Mouse (Mus musculus) liver, postnatal 0 days (tissue): ENCODE data around the gene Mars. TPM values are rescaled to one million over a fixed set of nuclear protein-coding genes. Genes with fewer than 3 reads are reported as not detected.
"Not testable (repeated sequence)": the region's sequence is repeated elsewhere in the genome, so short reads cannot be mapped to it uniquely, and the experiment has no call there.

ENCODE experiments used
- ATAC-seq: fragments of 200-750 bp; cut with Nextera tagmentation; 2 replicates; pipeline ENCODE4 v1.8.0; 2017; ENCODE audit warnings: mild to moderate bottlenecking, moderate library complexity
- DNase-seq: peaks from one replicate; pipeline ENCODE4 v3.0.0-alpha.2; 2016
- H3K27ac ChIP-seq: fragments of 300-500 bp; sonication (generic); 2 replicates; pipeline ENCODE4 v1.5.1; 2014; ENCODE audit warnings: antibody characterized with exemption, moderate library complexity, mild to moderate bottlenecking, low read depth
- H3K27me3 ChIP-seq: fragments of 300-500 bp; sonication (generic); 2 replicates; pipeline ENCODE4 v1.6.1; 2014; ENCODE audit warnings: low read length, control low read depth, mixed read lengths; ENCODE audit not compliant: insufficient read depth
- H3K36me3 ChIP-seq: fragments of 300-500 bp; sonication (generic); replicated peaks from 2 replicates; pipeline ENCODE4 v1.6.1; 2014; ENCODE audit warnings: mild to moderate bottlenecking, control low read depth, low read length, moderate library complexity, mixed read lengths; ENCODE audit not compliant: insufficient read depth
- H3K4me1 ChIP-seq: fragments of 300-500 bp; sonication (generic); 2 replicates; pipeline ENCODE4 v1.6.1; 2014; ENCODE audit warnings: antibody characterized with exemption, mild to moderate bottlenecking, control low read depth; ENCODE audit not compliant: insufficient read depth
- H3K4me2 ChIP-seq: fragments of 300-500 bp; sonication (generic); 2 replicates; pipeline ENCODE4 v1.6.1; 2014; ENCODE audit warnings: low read depth, mild to moderate bottlenecking, low read length, moderate library complexity, mixed read lengths
- H3K4me3 ChIP-seq: fragments of 300-500 bp; sonication (generic); 2 replicates; pipeline ENCODE4 v1.5.1; 2014; ENCODE audit warnings: low read depth, low read length
- H3K9ac ChIP-seq: fragments of 300-500 bp; sonication (generic); replicated peaks from 2 replicates; pipeline ENCODE4 v1.6.1; 2014; ENCODE audit warnings: mild to moderate bottlenecking, moderate library complexity
- H3K9me3 ChIP-seq: fragments of 300-500 bp; sonication (generic); 2 replicates; pipeline ENCODE4 v1.6.1; 2016; ENCODE audit warnings: mild to moderate bottlenecking, control low read depth, low read length, mixed read lengths
- CTCF ChIP-seq: sonication (generic); IDR thresholded peaks from 2 replicates; pipeline ENCODE4 v1.5.1; 2016; ENCODE audit warnings: antibody characterized with exemption, low read depth
- EP300 ChIP-seq: IDR thresholded peaks from 2 replicates; pipeline ENCODE4 v1.6.1; 2016; ENCODE audit warnings: antibody characterized with exemption, low read depth, mild to moderate bottlenecking
- WGBS: fragments of 180-500 bp; shearing (Covaris S2); extraction: QIAGEN DNeasy Blood & Tissue Kit; methylation state at CpG from one replicate; pipeline ENCODE4 v1.1.7; 2014; ENCODE audit not compliant: insufficient replicate concordance; 5-methylcytosine and 5-hydroxymethylcytosine counted together
- polyA plus RNA-seq: library from polyadenylated mRNA; unstranded; fragments of >200 nt; fragmentation: Nextera tagmentation; extraction: Ambion mirVana; gene quantifications from 2 replicates; pipeline ENCODE4 v1.2.1, GENCODE M21; 2015

The Mars gene
- polyA plus RNA-seq, 1 experiment from 2014 or later: 62.3 TPM

GRCm38 (mm10) chr10:127317277-127317676, 5.7 kb upstream of the Mars start:
- H3K27me3 ChIP-seq: no peaks in the 10 kb centered on the region
- H3K4me2 ChIP-seq: no peak overlapping the region
- ATAC-seq (no peak), DNase-seq (no peak)
- no peak for TF ChIP-seq CTCF
- no peak for TF ChIP-seq EP300
- H3K27ac ChIP-seq: no peak overlapping the region
- H3K36me3 ChIP-seq: no peaks in the 10 kb centered on the region
- H3K4me3 ChIP-seq: no peak overlapping the region
- H3K9ac ChIP-seq: no peak overlapping the region
- peaks cover 11% of the 10 kb centered on the region for H3K4me1 ChIP-seq
- 38% methylated on average over 2 of the region's 2 CpGs for WGBS
- H3K9me3 ChIP-seq: no peaks in the 10 kb centered on the region

DNA sequence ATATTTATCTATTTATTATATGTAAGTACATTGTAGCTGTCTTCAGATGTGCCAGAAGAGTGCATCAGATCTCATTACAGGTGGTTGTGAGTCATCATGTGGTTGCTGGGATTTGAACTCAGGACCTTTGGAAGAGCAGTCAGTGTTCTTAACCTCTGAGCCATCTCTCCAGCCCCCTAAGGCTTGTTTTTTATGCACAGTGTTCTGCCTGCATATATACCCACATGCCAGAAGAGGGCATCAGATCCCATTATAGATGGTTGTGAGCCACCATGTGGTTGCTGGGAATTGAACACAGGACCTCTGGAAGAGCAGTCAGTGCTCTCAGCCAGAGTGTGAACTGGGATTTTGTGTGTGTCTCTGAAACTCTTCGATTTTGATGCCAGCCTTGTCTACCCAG, 3.4 kb upstream of the Mars start:
- DNase-seq: not testable (repeated sequence)
- H3K4me1 ChIP-seq: peaks cover 17% of the 10 kb centered on the region
- 64% methylated on average over 1 of the region's 1 CpGs for WGBS

GRCm38 (mm10) chr10:127313516-127313915, 1.9 kb upstream of the Mars start:
- WGBS: 92% methylated on average over 5 of the region's 5 CpGs
- not testable (repeated sequence) for H3K4me2 ChIP-seq, H3K27ac ChIP-seq, DNase-seq, H3K4me3 ChIP-seq, H3K27me3 ChIP-seq, H3K9ac ChIP-seq, ATAC-seq, H3K9me3 ChIP-seq
- Histone ChIP-seq H3K4me1 (peaks cover 19% of the 10 kb centered on the region), H3K36me3 (peaks cover 11% of the 10 kb centered on the region)

More for the DNA sequence above, 3.4 kb upstream of the Mars start:
- not testable (repeated sequence) for H3K36me3 ChIP-seq, H3K4me3 ChIP-seq, H3K9ac ChIP-seq, H3K27me3 ChIP-seq, H3K27ac ChIP-seq, H3K9me3 ChIP-seq, ATAC-seq, H3K4me2 ChIP-seq
- TF ChIP-seq CTCF: peak; percentile 16

GRCm38 (mm10) chr10:127312858-127313257, 1.3 kb upstream of the Mars start:
- DNase-seq (no peak), ATAC-seq (no peak)
- H3K4me3 ChIP-seq: no peak overlapping the region
- peak overlapping the region; percentile 94 for H3K4me2 ChIP-seq
- peak overlapping the region; percentile 90 for H3K27ac ChIP-seq
- H3K9ac ChIP-seq: 0 out of 2 replicates have a peak overlapping the region, but pooled peaks have one; percentile 8
- no peak for TF ChIP-seq EP300
- H3K4me1 ChIP-seq: peaks cover 19% of the 10 kb centered on the region
- no peaks in the 10 kb centered on the region for H3K9me3 ChIP-seq
- peaks cover 18% of the 10 kb centered on the region for H3K36me3 ChIP-seq
- no peaks in the 10 kb centered on the region for H3K27me3 ChIP-seq
- WGBS: 29% methylated on average over 4 of the region's 4 CpGs

GRCm38 (mm10) chr10:127312356-127312676, 730 bp upstream of the Mars start:
- peak overlapping the region; percentile 90 for H3K27ac ChIP-seq
- H3K4me3 ChIP-seq: peak overlapping the region; percentile 87
- H3K9me3 ChIP-seq: no peaks in the 10 kb centered on the region
- DNase-seq: peak; percentile 86
- WGBS: 5% methylated on average over 4 of the region's 4 CpGs
- peak; percentile 52 for ATAC-seq
- H3K27me3 ChIP-seq: no peaks in the 10 kb centered on the region
- H3K36me3 ChIP-seq: peaks cover 23% of the 10 kb centered on the region
- H3K4me2 ChIP-seq: peak overlapping the region; percentile 94
- peaks cover 19% of the 10 kb centered on the region for H3K4me1 ChIP-seq
- H3K9ac ChIP-seq: peak overlapping the region; percentile 90
- TF ChIP-seq EP300: no peak
- peak; percentile 97 for TF ChIP-seq CTCF

DNA sequence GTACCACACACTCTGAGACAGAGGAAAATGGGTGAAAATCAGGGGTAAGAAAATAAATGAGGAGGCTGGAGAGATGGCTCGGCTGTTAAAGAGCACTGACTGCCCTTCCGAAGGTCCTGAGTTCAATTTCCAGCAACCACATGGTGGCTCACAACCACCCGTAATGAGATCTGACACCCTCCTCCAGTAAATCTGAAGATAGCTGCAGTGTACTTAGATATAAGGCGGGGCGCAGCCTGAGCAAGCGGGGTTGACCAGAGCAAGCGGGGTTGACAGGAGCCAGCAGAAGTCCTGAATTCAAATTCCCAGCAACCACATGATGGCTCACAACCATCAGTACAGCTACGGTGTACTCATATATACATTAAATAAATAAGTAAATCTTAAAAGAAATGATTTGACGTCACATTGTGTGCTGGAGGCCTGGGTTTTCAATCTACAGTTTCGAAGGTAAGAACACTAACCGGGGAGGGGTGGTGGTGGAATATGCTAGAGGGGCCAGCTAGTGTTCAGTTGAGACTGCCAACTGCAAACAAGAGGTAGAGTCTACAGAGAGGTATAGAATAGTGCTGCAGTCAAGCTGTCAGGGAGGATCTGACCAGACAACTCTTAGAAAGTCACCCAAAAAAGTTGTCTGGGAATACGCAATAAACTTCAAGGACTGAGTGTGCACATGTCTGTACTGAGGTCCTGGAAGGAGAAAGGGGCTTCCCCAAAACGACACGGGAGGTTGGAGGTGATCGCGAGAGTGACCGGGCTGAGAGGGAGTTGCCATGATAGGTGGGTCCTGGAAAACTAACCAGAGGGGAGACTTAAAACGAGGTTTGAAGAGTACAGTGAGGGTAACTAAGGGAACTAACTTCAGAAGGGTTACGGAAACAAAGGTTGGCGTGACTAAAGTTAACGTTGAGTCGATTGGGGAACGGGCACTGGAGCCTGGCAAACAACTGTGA, 787 bp downstream of the Mars start:
- H3K4me1 ChIP-seq: peaks cover 19% of the 10 kb centered on the region
- H3K4me2 ChIP-seq: peak overlapping the region; percentile 94
- ATAC-seq (peak; percentile 75), DNase-seq (peak; percentile 70)
- H3K4me3 ChIP-seq: peak overlapping the region; percentile 87
- peak overlapping the region; percentile 90 for H3K9ac ChIP-seq
- 25% methylated on average over 23 of the region's 23 CpGs for WGBS
- peak overlapping the region; percentile 90 for H3K27ac ChIP-seq
- TF ChIP-seq EP300: no peak; the same call in 1 of the 2 replicates
- TF ChIP-seq CTCF: no peak
- H3K36me3 ChIP-seq: peaks cover 38% of the 10 kb centered on the region
- no peaks in the 10 kb centered on the region for H3K9me3 ChIP-seq
- H3K27me3 ChIP-seq: no peaks in the 10 kb centered on the region

GRCm38 (mm10) chr10:127309167-127309566, 2.4 kb downstream of the Mars start:
- H3K9ac ChIP-seq, DNase-seq, H3K9me3 ChIP-seq, H3K27me3 ChIP-seq, H3K27ac ChIP-seq, ATAC-seq, H3K4me2 ChIP-seq, H3K4me3 ChIP-seq: not testable (repeated sequence)
- H3K36me3 ChIP-seq: peaks cover 55% of the 10 kb centered on the region
- WGBS: 79% methylated on average over 3 of the region's 3 CpGs
- H3K4me1 ChIP-seq: peaks cover 19% of the 10 kb centered on the region
